Mouse (Mus musculus) MEL (cell line): ENCODE data around the gene Arr3. TPM values are rescaled to one million over a fixed set of nuclear protein-coding genes. Genes with fewer than 3 reads are reported as not detected.
A peak's percentile ranks its signal among the peaks of the same experiment; 100 is the strongest.

ENCODE experiments used
- DNase-seq: peaks from one replicate; pipeline ENCODE4 v3.0.0; 2011; ENCODE audit warnings: low read depth, low spot score
- H3K27ac ChIP-seq: 2 replicates; pipeline ENCODE4 v1.5.1; 2012; ENCODE audit warnings: low read depth, mild to moderate bottlenecking, control low read depth, low read length, moderate library complexity; ENCODE audit not compliant: control insufficient read depth
- H3K27me3 ChIP-seq, 2 experiments: fragments of 150-350 bp in 1 of 2; sonication (generic) in 1 of 2; 2 replicates each; pipeline ENCODE4 v1.6.1; 2012; ENCODE audit warnings: low read length in 2 of 2, mild to moderate bottlenecking in 2 of 2, improper control_type of control experiment in 1 of 2, moderate library complexity in 1 of 2; ENCODE audit not compliant: insufficient read depth in 2 of 2, control insufficient read depth in 1 of 2
- H3K36me3 ChIP-seq, 2 experiments: 2 replicates each; pipeline ENCODE4 v1.6.1; 2012 to 2014; ENCODE audit warnings: low read length in 2 of 2, improper control_type of control experiment in 1 of 2, inconsistent platforms in 1 of 2, mild to moderate bottlenecking in 1 of 2; ENCODE audit not compliant: insufficient read depth in 2 of 2, control insufficient read depth in 1 of 2
- H3K4me1 ChIP-seq, 2 experiments: fragments of 150-350 bp in 1 of 2; sonication (generic) in 1 of 2; 2 replicates each; pipeline ENCODE4 v1.6.1; 2012; ENCODE audit warnings: low read length in 2 of 2, improper control_type of control experiment in 1 of 2, mild to moderate bottlenecking in 1 of 2; ENCODE audit not compliant: insufficient read depth in 2 of 2, control insufficient read depth in 1 of 2
- H3K4me3 ChIP-seq, 2 experiments: fragments of 150-350 bp in 1 of 2; sonication (generic) in 1 of 2; 2 replicates each; pipeline ENCODE4 v1.5.1; 2012; ENCODE audit warnings: low read depth in 2 of 2, low read length in 2 of 2, mild to moderate bottlenecking in 2 of 2, moderate library complexity in 2 of 2, control low read depth in 1 of 2, improper control_type of control experiment in 1 of 2; ENCODE audit not compliant: control insufficient read depth in 1 of 2, insufficient read depth in 1 of 2
- H3K79me2 ChIP-seq: 2 replicates; pipeline ENCODE4 v1.6.1; 2012; ENCODE audit warnings: mild to moderate bottlenecking, low read length, moderate library complexity; ENCODE audit not compliant: control insufficient read depth, poor library complexity, insufficient read depth
- H3K9ac ChIP-seq: 2 replicates; pipeline ENCODE4 v1.6.1; 2012; ENCODE audit warnings: low read depth, mild to moderate bottlenecking, control low read depth, low read length, moderate library complexity; ENCODE audit not compliant: control insufficient read depth, poor library complexity, severe bottlenecking
- H3K9me3 ChIP-seq: fragments of 150-350 bp; sonication (generic); replicated peaks from 2 replicates; pipeline ENCODE4 v1.6.1; 2012; ENCODE audit warnings: mild to moderate bottlenecking, low read length, improper control_type of control experiment, moderate library complexity; ENCODE audit not compliant: insufficient read depth
- BHLHE40 ChIP-seq: IDR thresholded peaks from 2 replicates; pipeline ENCODE4 v1.6.1; 2012; ENCODE audit warnings: low read depth, mild to moderate bottlenecking, inconsistent platforms, low read length, improper control_type of control experiment, borderline replicate concordance
- CHD1 ChIP-seq: IDR thresholded peaks from 2 replicates; pipeline ENCODE4 v1.6.1; 2012; ENCODE audit warnings: low read depth, mild to moderate bottlenecking, inconsistent platforms, low read length, improper control_type of control experiment
- CTCF ChIP-seq, 3 experiments: IDR thresholded peaks in 2 of 3; conservative IDR thresholded peaks in 1 of 3; 2 replicates each; pipeline ENCODE4 v1.5.1; 2011 to 2012; ENCODE audit warnings: low read length in 3 of 3, low read depth in 2 of 3, mild to moderate bottlenecking in 2 of 3, improper control_type of control experiment in 1 of 3, inconsistent platforms in 1 of 3, mixed read lengths in 1 of 3, moderate library complexity in 1 of 3; ENCODE audit not compliant: control insufficient read depth in 1 of 3, insufficient read depth in 1 of 3, poor library complexity in 1 of 3, severe bottlenecking in 1 of 3
- E2F4 ChIP-seq: IDR thresholded peaks from 2 replicates; pipeline ENCODE4 v1.6.1; 2011; ENCODE audit warnings: low read depth, low read length, improper control_type of control experiment, borderline replicate concordance
- GATA1 ChIP-seq: IDR thresholded peaks from 2 replicates; pipeline ENCODE4 v1.6.1; 2011; ENCODE audit warnings: low read depth, low read length, improper control_type of control experiment
- JUND ChIP-seq: IDR thresholded peaks from 2 replicates; pipeline ENCODE4 v1.6.1; 2011; ENCODE audit warnings: low read depth, mild to moderate bottlenecking, improper control_type of control experiment, low read length
- KAT2A ChIP-seq: conservative IDR thresholded peaks from 2 replicates; pipeline ENCODE4 v1.6.1; 2012; ENCODE audit warnings: low read depth, low read length, improper control_type of control experiment, inconsistent platforms
- MAFK ChIP-seq: IDR thresholded peaks from 2 replicates; pipeline ENCODE4 v1.6.1; 2011; ENCODE audit warnings: low read depth, mild to moderate bottlenecking, low read length, improper control_type of control experiment, borderline replicate concordance
- MEF2A ChIP-seq: IDR thresholded peaks from 2 replicates; pipeline ENCODE4 v1.6.1; 2014; ENCODE audit warnings: low read depth, mild to moderate bottlenecking, inconsistent platforms, low read length, improper control_type of control experiment; ENCODE audit not compliant: poor library complexity, insufficient replicate concordance, severe bottlenecking; ENCODE audit errors: extremely low read depth
- MXI1 ChIP-seq: IDR thresholded peaks from 2 replicates; pipeline ENCODE4 v1.6.1; 2011; ENCODE audit warnings: mild to moderate bottlenecking, low read depth, low read length, improper control_type of control experiment
- MYC ChIP-seq: IDR thresholded peaks from 2 replicates; pipeline ENCODE4 v1.6.1; 2011; ENCODE audit warnings: low read depth, mild to moderate bottlenecking, low read length, improper control_type of control experiment, moderate library complexity
- POLR2AphosphoS2 ChIP-seq: IDR thresholded peaks from 2 replicates; pipeline ENCODE4 v1.6.1; 2011; ENCODE audit warnings: low read length, improper control_type of control experiment
- POLR2AphosphoS5 ChIP-seq: IDR thresholded peaks from 2 replicates; pipeline ENCODE4 v1.6.1; 2012; ENCODE audit warnings: low read depth, borderline replicate concordance, mild to moderate bottlenecking, inconsistent platforms, low read length, moderate library complexity, mixed read lengths
- RAD21 ChIP-seq: IDR thresholded peaks from 2 replicates; pipeline ENCODE4 v1.6.1; 2011; ENCODE audit warnings: mild to moderate bottlenecking, low read depth, low read length, improper control_type of control experiment
- SIN3A ChIP-seq: IDR thresholded peaks from 2 replicates; pipeline ENCODE4 v1.6.1; 2012; ENCODE audit warnings: low read length, improper control_type of control experiment, inconsistent platforms
- SMC3 ChIP-seq: IDR thresholded peaks from 2 replicates; pipeline ENCODE4 v1.6.1; 2011; ENCODE audit warnings: low read depth, low read length, improper control_type of control experiment
- TBP ChIP-seq: IDR thresholded peaks from 2 replicates; pipeline ENCODE4 v1.8.0; 2011; ENCODE audit warnings: low read depth, low read length, improper control_type of control experiment
- TCF12 ChIP-seq: IDR thresholded peaks from 2 replicates; pipeline ENCODE4 v1.6.1; 2014; ENCODE audit warnings: low read depth, mild to moderate bottlenecking, inconsistent platforms, low read length, improper control_type of control experiment, moderate library complexity
- USF1 ChIP-seq: IDR thresholded peaks from 2 replicates; pipeline ENCODE4 v1.6.1; 2014; ENCODE audit warnings: low read depth, mild to moderate bottlenecking, inconsistent platforms, low read length, improper control_type of control experiment, moderate library complexity
- ZC3H11A ChIP-seq: IDR thresholded peaks from 2 replicates; pipeline ENCODE4 v1.6.1; 2012; ENCODE audit warnings: low read depth, mild to moderate bottlenecking, inconsistent platforms, low read length, improper control_type of control experiment
- polyA plus RNA-seq, 2 experiments: library from polyadenylated mRNA; stranded (reverse) in 1 of 2; unstranded in 1 of 2; fragments of >175 nt in 1 of 2; fragments of >200 nt in 1 of 2; gene quantifications; 2 replicates each; pipeline versions ENCODE4 v1.2.1 to v1.2.4; 2012; ENCODE audit warnings: low replicate concordance in 2 of 2, low read depth in 1 of 2; ENCODE audit not compliant: insufficient read length in 2 of 2, insufficient read depth in 1 of 2, missing spikeins in 1 of 2
- total RNA-seq: library from RNA; depleted of rRNA; stranded (reverse); fragments of 300-350 nt; gene quantifications from 2 replicates; pipeline ENCODE4 v1.2.3, GENCODE M21; 2012

The Arr3 gene
- total and polyA plus RNA-seq, 3 experiments = not detected

- H3K36me3 ChIP-seq = no peaks in the 10 kb centered on the region
- H3K4me3 ChIP-seq = no peak overlapping the region
- no peaks in the 10 kb centered on the region for H3K4me1 ChIP-seq
- H3K79me2 ChIP-seq = no peaks in the 10 kb centered on the region
- no peak for DNase-seq
- no peaks in the 10 kb centered on the region for H3K9me3 ChIP-seq
- H3K9ac ChIP-seq = no peak overlapping the region
- H3K27me3 ChIP-seq = no peaks in the 10 kb centered on the region
- H3K27ac ChIP-seq = no peak overlapping the region
- TF ChIP-seq TBP (no peak), POLR2AphosphoS5 (no peak), BHLHE40 (no peak), SMC3 (peak; percentile 41), GATA1 (no peak), RAD21 (peak; percentile 21), SIN3A (no peak), CTCF (IDR thresholded peaks at IDR 0.05 in 2 of 3, conservative IDR thresholded peaks at IDR 0.05 in 1 of 3; ENCODE audit: control insufficient read depth in 1 of 3, insufficient read depth in 1 of 3, low read depth in 2 of 3, low read length in 3 of 3, poor library complexity in 1 of 3, severe bottlenecking in 1 of 3) (peak in 2 of 3 experiments; percentile 25 to 42; a peak in 4 of 6 replicates)
Measured at GRCm38 (mm10) chrX:100597439-100597838, 7.9 kb upstream of the Arr3 start.

DNA sequence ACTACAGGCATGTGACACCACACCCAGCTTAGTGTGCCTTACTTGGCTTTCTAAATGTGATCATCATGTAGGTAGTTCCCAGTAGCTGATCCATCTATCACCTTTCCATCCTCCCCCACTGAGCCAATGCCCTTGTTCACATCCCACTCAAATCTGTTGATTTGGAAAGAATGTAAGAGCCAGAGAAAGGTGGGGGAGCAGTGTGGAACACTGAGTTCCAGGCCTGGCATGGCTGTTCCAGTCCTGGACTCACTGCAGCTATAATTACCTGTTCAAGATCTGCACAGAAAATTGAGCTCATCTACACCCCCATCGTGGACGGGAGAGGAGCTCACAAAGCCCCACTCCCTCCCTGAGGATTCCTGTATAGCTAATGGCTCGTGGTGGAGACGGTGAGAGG is 5.5 kb upstream of the Arr3 start:
- no peak overlapping the region for H3K9ac ChIP-seq
- no peaks in the 10 kb centered on the region for H3K27me3 ChIP-seq
- no peaks in the 10 kb centered on the region for H3K36me3 ChIP-seq
- no peaks in the 10 kb centered on the region for H3K4me1 ChIP-seq
- H3K4me3 ChIP-seq = no peak overlapping the region
- H3K9me3 ChIP-seq = no peaks in the 10 kb centered on the region
- DNase-seq = no peak
- no peak overlapping the region for H3K27ac ChIP-seq
- H3K79me2 ChIP-seq = no peaks in the 10 kb centered on the region
- TF ChIP-seq MXI1 = no peak
- no peak for TF ChIP-seq POLR2AphosphoS5
- TF ChIP-seq GATA1 = no peak
- no peak for TF ChIP-seq TCF12
- TF ChIP-seq BHLHE40 = no peak
- no peak for TF ChIP-seq MYC
- no peak for TF ChIP-seq ZC3H11A
- TF ChIP-seq POLR2AphosphoS2 = no peak
- no peak for TF ChIP-seq MEF2A
- no peak for TF ChIP-seq USF1
- TF ChIP-seq E2F4 = no peak
- no peak for TF ChIP-seq CHD1
- TF ChIP-seq KAT2A = no peak
- TF ChIP-seq MAFK = no peak
- no peak for TF ChIP-seq SMC3
- TF ChIP-seq RAD21 = no peak
- no peak for TF ChIP-seq JUND
